Mouse (Mus musculus) limb, embryonic 11.5 days (tissue): ENCODE results near the gene Man2b1. TPM values are rescaled to one million over a fixed set of nuclear protein-coding genes. Genes with fewer than 3 reads are reported as not detected.
"Not testable (repeated sequence)": the region's sequence is repeated elsewhere in the genome, so short reads cannot be mapped to it uniquely, and the experiment has no call there.

Experiments used
- ATAC-seq: fragments of 200-750 bp; cut with Nextera tagmentation; 2 replicates; pipeline ENCODE4 v1.8.0; 2017; ENCODE audit warnings: low read depth; ENCODE audit not compliant: insufficient number of reproducible peaks, low FRiP score, low TSS enrichment
- DNase-seq: peaks from one replicate; pipeline ENCODE4 v3.0.0-alpha.2; 2015; ENCODE audit warnings: low spot score
- H3K27ac ChIP-seq: fragments of 300-500 bp; sonication (generic); replicated peaks from 2 replicates; pipeline ENCODE4 v1.5.1; 2014; ENCODE audit warnings: low read depth, mild to moderate bottlenecking, low read length
- H3K27me3 ChIP-seq: fragments of 300-500 bp; sonication (generic); 2 replicates; pipeline ENCODE4 v1.6.1; 2014; ENCODE audit warnings: mild to moderate bottlenecking, low read length, mixed read lengths; ENCODE audit not compliant: control insufficient read depth, insufficient read depth
- H3K36me3 ChIP-seq: fragments of 300-500 bp; sonication (generic); 2 replicates; pipeline ENCODE4 v1.6.1; 2014; ENCODE audit warnings: mild to moderate bottlenecking, low read length, moderate library complexity, mixed read lengths; ENCODE audit not compliant: control insufficient read depth, insufficient read depth
- H3K4me1 ChIP-seq: fragments of 300-500 bp; sonication (generic); 2 replicates; pipeline ENCODE4 v1.6.1; 2014; ENCODE audit warnings: low read length, mixed read lengths; ENCODE audit not compliant: control insufficient read depth, insufficient read depth
- H3K4me2 ChIP-seq: fragments of 300-500 bp; sonication (generic); 2 replicates; pipeline ENCODE4 v1.6.1; 2014; ENCODE audit warnings: low read depth, mild to moderate bottlenecking, moderate library complexity; ENCODE audit not compliant: severe bottlenecking
- H3K4me3 ChIP-seq: fragments of 300-500 bp; sonication (generic); 2 replicates; pipeline ENCODE4 v1.5.1; 2014; ENCODE audit warnings: low read depth, low read length
- H3K9ac ChIP-seq: fragments of 300-500 bp; sonication (generic); 2 replicates; pipeline ENCODE4 v1.6.1; 2014; ENCODE audit warnings: mild to moderate bottlenecking, low read length
- H3K9me3 ChIP-seq: fragments of 300-500 bp; sonication (generic); 2 replicates; pipeline ENCODE4 v1.6.1; 2016; ENCODE audit warnings: low read length; ENCODE audit not compliant: control insufficient read depth
- WGBS: fragments of 180-500 bp; shearing (Covaris S2); extraction: QIAGEN DNeasy Blood & Tissue Kit; methylation state at CpG from one replicate; pipeline ENCODE4 v1.1.7; 2014; 5-methylcytosine and 5-hydroxymethylcytosine counted together
- polyA plus RNA-seq: library from polyadenylated mRNA; unstranded; fragments of >200 nt; fragmentation: Nextera tagmentation; extraction: Ambion mirVana; gene quantifications from 2 replicates; pipeline ENCODE4 v1.2.1, GENCODE M21; 2014

Gene Man2b1
- polyA plus RNA-seq, 1 experiment from 2014 or later = 22.1 TPM

DNA sequence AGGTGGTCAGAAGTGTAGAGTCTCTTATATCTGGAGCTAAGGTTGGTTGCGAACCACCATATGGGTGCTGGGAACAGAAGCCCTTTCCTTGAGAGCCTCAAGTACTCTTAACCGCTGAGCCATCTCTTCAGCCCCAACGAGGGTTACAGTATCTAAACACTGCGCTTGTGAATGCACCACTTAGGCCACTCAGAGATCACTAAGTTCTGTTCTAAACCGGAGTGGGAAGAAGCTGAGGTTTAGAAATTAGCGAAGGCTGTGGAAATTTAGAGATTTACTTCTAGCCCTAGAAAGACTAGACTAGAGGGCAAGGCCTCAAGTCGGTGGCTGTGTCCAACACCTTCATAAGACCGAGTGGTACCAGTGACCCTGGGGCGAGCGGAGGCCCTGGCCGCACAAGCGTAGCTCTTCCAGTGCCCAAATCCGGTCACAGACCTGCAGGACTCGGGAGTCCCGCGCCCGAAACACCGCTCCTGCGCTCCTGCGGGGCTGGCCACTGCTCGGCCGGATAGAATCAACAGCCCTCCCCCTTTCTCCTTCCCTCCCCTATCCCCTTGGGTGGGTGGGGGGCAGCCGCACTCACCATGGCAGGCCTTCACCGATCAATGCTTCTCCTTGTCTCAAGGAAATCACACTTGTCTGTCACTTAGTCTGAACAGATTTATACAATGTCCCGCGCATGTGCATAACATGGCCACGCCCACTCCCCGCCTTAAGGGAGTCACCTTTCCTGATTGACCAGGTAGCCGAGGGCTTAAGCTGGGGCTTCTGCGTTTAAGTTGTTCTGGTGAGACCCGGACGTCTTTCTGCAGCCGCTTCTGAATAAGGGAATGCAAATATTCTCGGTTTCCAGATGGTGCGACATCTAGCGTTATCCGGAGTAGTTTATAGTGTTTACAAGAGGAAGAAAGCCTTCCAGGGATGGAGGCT is 36.2 kb downstream of the Man2b1 start:
- 8% methylated on average over 37 of the region's 37 CpGs for WGBS
- Histone ChIP-seq H3K27ac (no peak overlapping the region), H3K9me3 (no peaks in the 10 kb centered on the region), H3K9ac (peak overlapping the region; percentile 76), H3K4me1 (no peaks in the 10 kb centered on the region), H3K27me3 (no peaks in the 10 kb centered on the region), H3K4me3 (peak overlapping the region; percentile 68), H3K36me3 (no peaks in the 10 kb centered on the region), H3K4me2 (peak overlapping the region; percentile 79)
- ATAC-seq (peak; percentile 84), DNase-seq (peak; percentile 87)

GRCm38 (mm10) chr8:85120251-85120650 is 37.2 kb downstream of the Man2b1 start:
- H3K9me3 ChIP-seq, H3K4me2 ChIP-seq, H3K4me3 ChIP-seq, H3K9ac ChIP-seq, H3K27ac ChIP-seq, H3K4me1 ChIP-seq, H3K36me3 ChIP-seq, H3K27me3 ChIP-seq, DNase-seq: not testable (repeated sequence)
- 0 out of 2 replicates have a peak, but pooled peaks have one; percentile 3 for ATAC-seq
- WGBS = 84% methylated on average over 5 of the region's 5 CpGs

GRCm38 (mm10) chr8:85122995-85123394 is 39.9 kb downstream of the Man2b1 start, which contains the start of gene Zfp791:
Zfp791 (minus strand) TSS chr8:85123095.
- H3K4me1 ChIP-seq = no peaks in the 10 kb centered on the region
- H3K9ac ChIP-seq = no peak within 1 kb of the TSS
- no peak within 1 kb of the TSS for H3K27ac ChIP-seq
- no peak within 1 kb of the TSS for H3K4me3 ChIP-seq
- WGBS = 84% methylated on average over 3 of the region's 3 CpGs
- DNase-seq (no peak), ATAC-seq (no peak)
- no peaks in the 10 kb centered on the region for H3K36me3 ChIP-seq
- H3K4me2 ChIP-seq = no peak within 1 kb of the TSS
- no peaks in the 10 kb centered on the region for H3K27me3 ChIP-seq
- no peaks in the 10 kb centered on the region for H3K9me3 ChIP-seq

- no peak overlapping the region for H3K4me3 ChIP-seq
- H3K4me1 ChIP-seq = no peaks in the 10 kb centered on the region
- DNase-seq = no peak
- H3K9ac ChIP-seq = no peak overlapping the region
- ATAC-seq = no peak
- H3K9me3 ChIP-seq = no peaks in the 10 kb centered on the region
- H3K36me3 ChIP-seq = no peaks in the 10 kb centered on the region
- H3K4me2 ChIP-seq = no peak overlapping the region
- WGBS = 94% methylated on average over 8 of the region's 8 CpGs
- H3K27me3 ChIP-seq = no peaks in the 10 kb centered on the region
- H3K27ac ChIP-seq = no peak overlapping the region
These were observed 40.6 kb downstream of the Man2b1 start for GRCm38 (mm10) chr8:85123691-85124090.

DNA sequence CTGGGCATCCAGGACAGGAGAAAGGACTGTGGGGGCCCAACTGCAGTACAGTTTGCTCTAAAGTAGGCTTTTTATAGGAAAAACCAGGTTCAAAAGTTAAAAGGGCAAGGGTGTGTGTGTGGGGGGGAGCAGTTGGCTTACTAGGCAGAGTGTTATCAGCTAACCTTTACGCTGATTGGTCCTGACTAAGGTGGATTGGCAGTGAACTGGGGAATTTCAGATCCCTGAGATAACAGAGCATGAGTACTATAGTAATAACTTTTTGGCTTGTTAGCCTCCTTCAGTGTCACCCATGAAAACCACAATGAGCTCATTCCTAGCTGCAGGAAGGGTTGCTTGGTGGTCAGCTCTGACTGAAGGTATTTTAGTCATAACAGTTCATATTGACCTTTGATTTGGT is 49.3 kb downstream of the Man2b1 start:
- Histone ChIP-seq H3K9me3 (no peaks in the 10 kb centered on the region), H3K4me3 (no peak overlapping the region), H3K27me3 (no peaks in the 10 kb centered on the region), H3K27ac (no peak overlapping the region), H3K4me1 (no peaks in the 10 kb centered on the region), H3K4me2 (no peak overlapping the region), H3K36me3 (no peaks in the 10 kb centered on the region), H3K9ac (no peak overlapping the region)
- ATAC-seq (no peak), DNase-seq (no peak)
- WGBS = 84% methylated on average over 1 of the region's 1 CpGs

DNA sequence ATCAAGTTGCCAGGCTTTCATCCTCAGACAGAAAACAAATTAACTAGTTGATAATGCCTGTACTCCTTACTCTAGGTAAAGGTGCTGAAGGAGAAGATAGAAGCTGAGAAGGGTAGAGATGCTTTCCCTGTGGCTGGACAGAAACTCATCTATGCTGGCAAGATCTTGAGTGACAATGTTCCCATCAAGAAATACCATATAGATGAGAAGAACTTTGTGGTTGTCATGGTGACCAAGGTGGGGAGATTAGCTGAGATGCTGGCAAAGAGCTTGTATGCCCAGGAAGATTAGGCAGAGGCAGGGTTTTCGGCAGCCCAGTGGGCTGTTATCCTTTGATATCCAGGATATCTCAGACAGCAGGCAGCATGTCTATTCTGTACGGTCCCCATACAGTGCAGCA is 52.6 kb downstream of the Man2b1 start:
- not testable (repeated sequence) for H3K27me3 ChIP-seq, H3K9ac ChIP-seq, H3K36me3 ChIP-seq, ATAC-seq, DNase-seq, H3K9me3 ChIP-seq, H3K4me3 ChIP-seq, H3K27ac ChIP-seq, H3K4me1 ChIP-seq, H3K4me2 ChIP-seq
- 88% methylated on average over 2 of the region's 2 CpGs for WGBS

DNA sequence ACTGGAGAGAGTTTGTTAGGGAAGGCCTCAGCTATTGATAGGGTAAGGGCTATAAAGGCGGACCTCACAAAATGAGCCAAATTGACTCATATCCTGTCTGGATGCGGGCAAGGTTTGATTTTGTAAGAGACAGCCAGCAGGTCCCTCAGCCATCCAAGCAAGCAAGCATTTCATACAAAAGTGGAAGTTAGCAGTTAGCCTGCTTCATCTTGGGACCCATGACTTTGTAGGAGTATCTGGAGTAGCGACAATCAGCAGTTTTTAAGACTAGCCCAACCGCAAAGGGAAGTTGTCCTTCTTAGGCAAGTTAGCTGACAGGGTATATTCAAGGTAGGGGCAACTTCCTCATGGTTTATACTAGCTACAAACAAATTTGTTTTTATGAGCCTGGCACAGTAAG is 59.4 kb downstream of the Man2b1 start:
- Histone ChIP-seq H3K27me3 (no peaks in the 10 kb centered on the region), H3K9me3 (no peaks in the 10 kb centered on the region), H3K36me3 (no peaks in the 10 kb centered on the region), H3K4me2 (no peak overlapping the region), H3K4me3 (no peak overlapping the region), H3K27ac (no peak overlapping the region), H3K9ac (no peak overlapping the region), H3K4me1 (no peaks in the 10 kb centered on the region)
- no peak for DNase-seq
- ATAC-seq = no peak
- 95% methylated on average over 4 of the region's 4 CpGs for whole genome bisulfite sequencing
